Mouse (Mus musculus): Measurements from ENCODE around the gene Amz1.

DNA sequence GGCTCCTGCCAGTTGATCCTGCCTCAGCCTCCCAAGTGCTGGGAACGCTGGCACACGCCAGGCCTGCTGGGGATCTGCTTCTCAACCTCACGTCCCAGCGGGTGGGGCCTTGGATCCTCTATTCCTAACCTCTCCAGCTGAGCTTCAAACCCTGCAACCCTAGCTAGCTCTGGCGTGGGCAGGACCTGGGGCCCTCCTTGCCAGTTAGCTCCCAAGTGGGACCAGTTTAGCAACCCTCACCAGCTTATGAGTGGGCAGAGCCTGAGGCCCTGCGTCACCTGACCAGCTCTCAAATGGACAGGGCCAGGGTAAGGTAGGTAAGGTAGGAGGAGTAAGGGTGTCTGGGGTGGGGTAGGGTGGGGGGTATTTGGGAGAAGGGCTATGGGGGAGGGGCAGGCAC, 43.9 kb upstream of the Amz1 start:
- TF ChIP-seq POLR2A (IDR thresholded peaks at IDR 0.05; ENCODE audit: extremely low read depth, insufficient read depth, low read length) (no peak), CTCF (IDR thresholded peaks at IDR 0.05; ENCODE audit: low read depth, low read length) (no peak)
